Mouse (Mus musculus): ENCODE data around the gene Lect2. TPM values are rescaled to one million over a fixed set of nuclear protein-coding genes. Genes with fewer than 3 reads are reported as not detected.

The Lect2 gene
- not detected in 2 replicates for polyA plus RNA-seq (2012; ENCODE audit: insufficient read depth, insufficient read length, missing spikeins)

DNA sequence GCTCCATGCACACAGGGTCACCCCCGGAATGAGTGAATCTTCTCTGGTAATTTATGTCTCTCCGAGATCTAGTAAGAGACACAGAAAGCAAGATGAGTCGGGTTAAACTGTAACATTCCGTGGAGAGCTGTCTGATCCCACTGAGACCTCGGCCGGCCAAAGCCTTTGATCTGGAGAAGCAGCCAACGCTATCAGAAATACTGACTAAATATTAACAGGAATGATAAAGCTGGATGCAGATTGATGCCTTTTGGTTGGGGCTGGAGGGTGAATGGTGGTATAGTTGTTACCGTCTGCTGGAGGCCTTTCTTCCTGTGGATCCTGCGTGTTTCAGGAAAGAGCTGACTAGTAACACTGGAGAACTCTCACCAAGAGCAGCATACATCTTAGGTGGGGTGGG lies at the start of gene Lect2:
Gene Lect2 (minus strand): TSS at position 102 of the 400 bp plus-strand sequence.
- no peak within 1 kb of the TSS for H3K4me3 ChIP-seq (ENCODE audit: insufficient read depth, low read length)
- peaks cover 11% of the 10 kb centered on the region for H3K4me1 ChIP-seq (ENCODE audit: control insufficient read depth, insufficient read depth, low read length)
- TF ChIP-seq POLR2A (IDR thresholded peaks at IDR 0.05; ENCODE audit: borderline replicate concordance, low read depth, low read length) (no peak), CTCF (IDR thresholded peaks at IDR 0.05; ENCODE audit: low read depth, low read length) (no peak)
- H3K27ac ChIP-seq (ENCODE audit: insufficient read depth, low read depth, low read length): no peak within 1 kb of the TSS

DNA sequence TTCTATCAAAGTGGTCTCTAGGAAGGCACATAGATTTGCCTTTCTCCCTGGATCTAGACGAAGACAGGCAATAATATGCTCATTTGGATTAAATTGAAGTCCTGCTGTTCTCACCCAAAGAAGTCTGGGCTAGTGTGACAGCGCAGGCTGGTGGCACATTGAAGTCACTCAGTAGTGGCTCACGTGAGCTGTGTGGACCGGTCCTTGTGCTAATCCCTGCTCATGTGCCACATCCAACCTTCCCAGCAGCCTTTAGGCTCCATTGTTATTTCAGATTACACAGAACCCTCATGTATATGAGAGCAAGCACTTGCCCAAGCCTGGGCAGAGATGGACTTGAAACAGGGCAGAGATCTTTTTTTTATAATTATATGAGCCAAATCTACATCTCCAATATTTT lies 49.0 kb upstream of the Lect2 start:
- no peak for TF ChIP-seq POLR2A (IDR thresholded peaks at IDR 0.05; ENCODE audit: borderline replicate concordance, low read depth, low read length)
- TF ChIP-seq CTCF (IDR thresholded peaks at IDR 0.05; ENCODE audit: low read depth, low read length): no peak
- Histone ChIP-seq H3K4me3 (ENCODE audit: insufficient read depth, low read length) (no peak overlapping the region), H3K27ac (ENCODE audit: insufficient read depth, low read depth, low read length) (no peak overlapping the region), H3K4me1 (ENCODE audit: control insufficient read depth, insufficient read depth, low read length) (peaks cover 57% of the 10 kb centered on the region)

DNA sequence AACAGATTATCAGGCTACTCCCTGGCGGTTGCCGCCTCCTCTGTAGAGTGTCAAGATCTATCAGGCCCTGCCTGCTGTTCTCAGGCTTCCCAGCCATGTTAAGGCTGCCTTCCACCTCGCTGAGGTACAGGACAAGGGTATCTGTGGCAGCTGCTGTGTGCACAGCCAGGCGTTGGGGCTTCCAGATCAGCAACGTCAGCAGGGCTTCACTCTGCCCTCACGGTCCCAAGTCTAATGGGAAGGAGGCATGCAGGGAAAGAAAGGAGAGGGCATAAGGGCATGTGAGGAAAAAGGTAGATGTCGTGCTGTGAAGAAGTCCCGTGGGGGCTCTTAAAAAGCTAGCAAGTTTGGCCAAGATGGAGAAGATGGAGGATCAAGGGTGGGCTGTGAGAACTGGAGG lies 46.9 kb upstream of the Lect2 start:
- Histone ChIP-seq H3K4me3 (ENCODE audit: insufficient read depth, low read length) (no peak overlapping the region), H3K27ac (ENCODE audit: insufficient read depth, low read depth, low read length) (no peak overlapping the region), H3K4me1 (ENCODE audit: control insufficient read depth, insufficient read depth, low read length) (peaks cover 47% of the 10 kb centered on the region)
- TF ChIP-seq POLR2A (IDR thresholded peaks at IDR 0.05; ENCODE audit: borderline replicate concordance, low read depth, low read length) (no peak), CTCF (IDR thresholded peaks at IDR 0.05; ENCODE audit: low read depth, low read length) (no peak)

- Histone ChIP-seq H3K4me1 (ENCODE audit: control insufficient read depth, insufficient read depth, low read length) (peaks cover 34% of the 10 kb centered on the region), H3K27ac (ENCODE audit: insufficient read depth, low read depth, low read length) (peak overlapping the region; percentile 83; the same call in 1 of the 2 replicates), H3K4me3 (ENCODE audit: insufficient read depth, low read length) (no peak overlapping the region)
- TF ChIP-seq CTCF (IDR thresholded peaks at IDR 0.05; ENCODE audit: low read depth, low read length) (no peak), POLR2A (IDR thresholded peaks at IDR 0.05; ENCODE audit: borderline replicate concordance, low read depth, low read length) (no peak)
These were observed 45.7 kb upstream of the Lect2 start for GRCm38 (mm10) chr13:56593961-56594391.

DNA sequence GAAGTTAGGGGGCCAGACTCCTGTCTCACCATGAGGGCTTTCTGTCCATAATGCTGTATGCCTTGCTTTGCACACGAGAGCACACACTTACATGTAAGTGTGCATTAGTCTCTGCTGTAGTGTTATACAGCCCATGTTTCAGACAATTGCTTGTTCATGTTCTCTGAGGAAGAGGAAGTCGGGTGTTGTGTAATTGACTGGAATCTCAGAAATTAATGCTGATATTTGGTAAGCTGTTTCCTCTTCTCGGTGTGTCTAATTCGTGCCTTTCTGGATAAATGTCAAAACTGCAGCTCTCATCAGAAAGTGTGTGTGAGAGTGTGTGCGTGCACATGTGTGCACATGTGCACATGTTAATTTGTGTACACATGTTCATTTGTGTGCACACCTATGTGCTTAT lies 44.9 kb upstream of the Lect2 start:
- TF ChIP-seq CTCF (IDR thresholded peaks at IDR 0.05; ENCODE audit: low read depth, low read length): no peak
- no peak for TF ChIP-seq POLR2A (IDR thresholded peaks at IDR 0.05; ENCODE audit: borderline replicate concordance, low read depth, low read length)
- peaks cover 29% of the 10 kb centered on the region for H3K4me1 ChIP-seq (ENCODE audit: control insufficient read depth, insufficient read depth, low read length)
- H3K27ac ChIP-seq (ENCODE audit: insufficient read depth, low read depth, low read length): peak overlapping the region; percentile 95
- no peak overlapping the region for H3K4me3 ChIP-seq (ENCODE audit: insufficient read depth, low read length)

DNA sequence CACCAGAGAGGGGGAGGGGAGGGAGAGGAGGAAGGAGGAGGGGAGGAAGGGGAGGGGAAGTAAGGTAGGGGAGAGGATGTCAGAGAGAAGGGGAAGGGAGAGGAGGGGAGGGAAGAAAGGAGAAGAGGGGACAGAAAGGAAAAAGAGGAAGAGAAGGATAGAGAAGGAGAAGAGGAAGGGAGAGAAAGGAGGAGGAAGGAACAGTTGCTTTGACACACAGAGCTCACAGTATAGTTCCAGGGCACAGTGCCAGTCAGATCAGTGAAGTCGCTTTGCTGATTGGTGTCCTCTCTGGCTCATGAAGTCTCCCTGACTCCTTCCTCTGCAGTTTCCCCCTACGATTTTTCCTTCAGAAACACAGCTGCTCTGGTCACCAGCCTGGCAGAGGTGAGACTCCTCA lies 43.6 kb upstream of the Lect2 start:
- Histone ChIP-seq H3K27ac (ENCODE audit: insufficient read depth, low read depth, low read length) (peak overlapping the region; percentile 95), H3K4me1 (ENCODE audit: control insufficient read depth, insufficient read depth, low read length) (peaks cover 29% of the 10 kb centered on the region), H3K4me3 (ENCODE audit: insufficient read depth, low read length) (no peak overlapping the region)
- TF ChIP-seq CTCF (IDR thresholded peaks at IDR 0.05; ENCODE audit: low read depth, low read length): no peak

DNA sequence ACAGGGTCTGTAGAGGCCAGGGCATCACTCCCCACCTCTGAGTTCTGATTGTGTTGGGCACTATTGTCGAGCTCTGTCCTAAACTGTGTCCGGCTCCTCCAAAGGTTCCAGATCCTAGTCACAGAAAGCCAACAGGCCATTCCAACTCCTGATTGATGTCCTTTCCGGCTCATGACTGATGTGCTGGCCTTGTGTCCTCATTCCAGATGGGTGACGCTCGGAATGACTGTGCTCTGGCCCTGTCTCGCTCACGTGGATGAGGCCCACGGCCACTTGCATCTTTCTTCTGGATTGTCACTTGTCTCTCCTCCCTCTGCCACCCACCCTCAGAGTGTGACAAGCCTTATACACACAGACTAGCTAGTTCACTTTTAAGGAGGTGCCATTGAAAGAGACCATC lies 42.9 kb upstream of the Lect2 start:
- no peak for TF ChIP-seq CTCF (IDR thresholded peaks at IDR 0.05; ENCODE audit: low read depth, low read length)
- TF ChIP-seq POLR2A (IDR thresholded peaks at IDR 0.05; ENCODE audit: borderline replicate concordance, low read depth, low read length): no peak
- Histone ChIP-seq H3K4me3 (ENCODE audit: insufficient read depth, low read length) (no peak overlapping the region), H3K27ac (ENCODE audit: insufficient read depth, low read depth, low read length) (peak overlapping the region; percentile 58; the same call in 1 of the 2 replicates)

GRCm38 (mm10) chr13:56590202-56590601 lies 41.9 kb upstream of the Lect2 start:
- no peak for TF ChIP-seq CTCF (IDR thresholded peaks at IDR 0.05; ENCODE audit: low read depth, low read length)
- no peak for TF ChIP-seq POLR2A (IDR thresholded peaks at IDR 0.05; ENCODE audit: borderline replicate concordance, low read depth, low read length)
- Histone ChIP-seq H3K4me3 (ENCODE audit: insufficient read depth, low read length) (no peak overlapping the region), H3K4me1 (ENCODE audit: control insufficient read depth, insufficient read depth, low read length) (peaks cover 29% of the 10 kb centered on the region), H3K27ac (ENCODE audit: insufficient read depth, low read depth, low read length) (no peak overlapping the region)

More for the DNA sequence above, 42.9 kb upstream of the Lect2 start:
- peaks cover 29% of the 10 kb centered on the region for H3K4me1 ChIP-seq (ENCODE audit: control insufficient read depth, insufficient read depth, low read length)

- Histone ChIP-seq H3K4me3 (ENCODE audit: insufficient read depth, low read length) (no peak overlapping the region), H3K27ac (ENCODE audit: insufficient read depth, low read depth, low read length) (no peak overlapping the region), H3K4me1 (ENCODE audit: control insufficient read depth, insufficient read depth, low read length) (peaks cover 20% of the 10 kb centered on the region)
- TF ChIP-seq CTCF (IDR thresholded peaks at IDR 0.05; ENCODE audit: low read depth, low read length) (no peak), POLR2A (IDR thresholded peaks at IDR 0.05; ENCODE audit: borderline replicate concordance, low read depth, low read length) (no peak)
These were observed 40.3 kb upstream of the Lect2 start for GRCm38 (mm10) chr13:56588454-56589117.

DNA sequence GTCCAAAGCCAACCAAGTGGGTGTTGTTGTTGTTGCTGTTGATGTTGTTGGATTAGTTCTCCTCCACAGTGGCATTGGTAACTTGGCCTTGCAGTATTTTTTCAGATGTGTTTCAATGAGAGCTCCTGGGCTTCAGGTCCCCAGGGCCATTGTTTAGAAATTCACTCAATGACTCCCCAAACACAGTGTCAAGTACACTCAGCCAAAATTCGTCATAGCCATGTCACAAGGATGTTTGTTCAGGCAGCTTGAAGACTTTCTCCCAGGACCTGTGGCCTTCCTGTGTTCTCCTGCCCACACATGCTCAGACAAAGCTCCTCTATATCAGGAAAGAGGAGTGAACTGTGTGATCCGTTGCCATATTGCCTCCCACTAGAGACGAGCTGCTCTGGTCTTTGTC lies 37.7 kb upstream of the Lect2 start:
- H3K4me1 ChIP-seq (ENCODE audit: control insufficient read depth, insufficient read depth, low read length): peaks cover 12% of the 10 kb centered on the region
- no peak for TF ChIP-seq POLR2A (IDR thresholded peaks at IDR 0.05; ENCODE audit: borderline replicate concordance, low read depth, low read length)
- no peak for TF ChIP-seq CTCF (IDR thresholded peaks at IDR 0.05; ENCODE audit: low read depth, low read length)
- no peak overlapping the region for H3K4me3 ChIP-seq (ENCODE audit: insufficient read depth, low read length)
- no peak overlapping the region for H3K27ac ChIP-seq (ENCODE audit: insufficient read depth, low read depth, low read length)

Measured in bone marrow macrophage, adult 2 months (primary cell).